Mouse (Mus musculus): ENCODE measurements around the gene Rhoh. TPM values are rescaled to one million over a fixed set of nuclear protein-coding genes. Genes with fewer than 3 reads are reported as not detected.

The Rhoh gene
- 1.7 and 2.1 TPM in 2 replicates for polyA plus RNA-seq (2015; fragmentation: Nextera tagmentation; extraction: Ambion mirVana)

GRCm38 (mm10) chr5:65861154-65861944 is at the start of gene Rhoh:
Gene Rhoh (plus strand): TSS chr5:65861213.

GRCm38 (mm10) chr5:65934783-65935182 is 73.8 kb downstream of the Rhoh start, which contains the start of gene Chrna9:
Gene Chrna9 (plus strand): TSS chr5:65934921.

Other genes with a start within 250 kb of the Rhoh start
- gene Pds5a, start 162.9 kb upstream of the Rhoh start, polyA plus RNA-seq (2015; fragmentation: Nextera tagmentation; extraction: Ambion mirVana) = 16.6 and 16.7 TPM in 2 replicates
- 10.8 and 12.7 TPM in 2 replicates for gene N4bp2, start 97.7 kb upstream of the Rhoh start, polyA plus RNA-seq (2015; fragmentation: Nextera tagmentation; extraction: Ambion mirVana)
- gene Chrna9, start 73.7 kb downstream of the Rhoh start, polyA plus RNA-seq (2015; fragmentation: Nextera tagmentation; extraction: Ambion mirVana) = 51.8 and 57.0 TPM in 2 replicates
- gene 9130230L23Rik, start 143.1 kb downstream of the Rhoh start, polyA plus RNA-seq (2015; fragmentation: Nextera tagmentation; extraction: Ambion mirVana) = 1.1 and 1.2 TPM in 2 replicates